Mouse (Mus musculus) ovary, postnatal 10 days (tissue): ENCODE results near the gene Gcn1l1.

ENCODE experiments used
- DNase-seq: peaks from one replicate; pipeline ENCODE4 v3.0.0; 2022; ENCODE audit warnings: low spot score

The Gcn1l1 gene

GRCm38 (mm10) chr5:115656677-115657076, 91.6 kb downstream of the Gcn1l1 start:
- no peak for DNase-seq

- DNase-seq, result no peak
Observed at GRCm38 (mm10) chr5:115657234-115657633, 92.2 kb downstream of the Gcn1l1 start.

- DNase-seq, result no peak
Observed at GRCm38 (mm10) chr5:115658352-115658751, 93.3 kb downstream of the Gcn1l1 start.

GRCm38 (mm10) chr5:115662658-115663057, 97.6 kb downstream of the Gcn1l1 start:
- no peak for DNase-seq

GRCm38 (mm10) chr5:115666366-115667065, 101.5 kb downstream of the Gcn1l1 start:
- no peak for DNase-seq

- DNase-seq, result no peak
Observed at GRCm38 (mm10) chr5:115667210-115667609, 102.2 kb downstream of the Gcn1l1 start.

- DNase-seq, result no peak
Observed at GRCm38 (mm10) chr5:115667894-115668293, 102.8 kb downstream of the Gcn1l1 start.

GRCm38 (mm10) chr5:115668986-115669385, 103.9 kb downstream of the Gcn1l1 start:
- DNase-seq, result no peak

- DNase-seq, result no peak
Observed at GRCm38 (mm10) chr5:115669974-115670373, 104.9 kb downstream of the Gcn1l1 start.

- DNase-seq, result no peak
Observed at GRCm38 (mm10) chr5:115670406-115670805, 105.4 kb downstream of the Gcn1l1 start.

GRCm38 (mm10) chr5:115671846-115672245, 106.8 kb downstream of the Gcn1l1 start:
- no peak for DNase-seq
